Mouse (Mus musculus): Measurements from ENCODE around the gene Trio.

The Trio gene

DNA sequence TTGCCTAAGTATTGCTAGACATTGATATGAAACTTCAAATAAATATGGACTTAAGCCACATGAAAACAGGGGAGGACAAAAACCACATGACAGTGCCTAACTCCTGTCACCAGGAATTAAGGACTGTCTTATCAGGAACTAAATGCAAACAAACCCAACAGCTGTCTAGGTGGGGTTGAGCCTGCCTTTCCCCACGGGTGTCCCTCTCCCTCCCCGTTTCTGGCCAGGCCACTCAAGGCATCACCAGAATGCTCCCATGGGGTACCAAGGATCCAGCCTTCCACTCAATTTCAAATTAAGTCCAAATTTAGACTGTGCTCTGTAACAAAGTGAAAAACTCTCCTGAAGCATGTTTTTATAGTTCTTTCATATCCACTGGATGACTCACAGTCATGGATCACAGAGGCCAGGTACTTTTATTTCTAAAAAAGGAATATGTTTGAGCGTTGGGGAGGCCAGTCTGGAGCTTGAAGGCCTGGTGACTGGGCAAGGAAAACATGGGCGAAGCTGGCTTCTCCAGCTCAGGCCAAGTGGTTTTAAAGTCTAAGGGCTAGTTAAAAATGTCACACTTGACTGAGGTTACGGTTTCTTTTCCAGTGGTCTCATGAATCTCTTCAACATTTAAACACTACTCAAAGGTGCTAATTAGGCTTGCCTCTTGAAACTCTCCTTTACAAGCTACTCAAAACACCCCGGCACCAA is 33.6 kb downstream of the Trio start:
- DNase-seq (ENCODE audit: low read depth, low spot score): no peak

DNA sequence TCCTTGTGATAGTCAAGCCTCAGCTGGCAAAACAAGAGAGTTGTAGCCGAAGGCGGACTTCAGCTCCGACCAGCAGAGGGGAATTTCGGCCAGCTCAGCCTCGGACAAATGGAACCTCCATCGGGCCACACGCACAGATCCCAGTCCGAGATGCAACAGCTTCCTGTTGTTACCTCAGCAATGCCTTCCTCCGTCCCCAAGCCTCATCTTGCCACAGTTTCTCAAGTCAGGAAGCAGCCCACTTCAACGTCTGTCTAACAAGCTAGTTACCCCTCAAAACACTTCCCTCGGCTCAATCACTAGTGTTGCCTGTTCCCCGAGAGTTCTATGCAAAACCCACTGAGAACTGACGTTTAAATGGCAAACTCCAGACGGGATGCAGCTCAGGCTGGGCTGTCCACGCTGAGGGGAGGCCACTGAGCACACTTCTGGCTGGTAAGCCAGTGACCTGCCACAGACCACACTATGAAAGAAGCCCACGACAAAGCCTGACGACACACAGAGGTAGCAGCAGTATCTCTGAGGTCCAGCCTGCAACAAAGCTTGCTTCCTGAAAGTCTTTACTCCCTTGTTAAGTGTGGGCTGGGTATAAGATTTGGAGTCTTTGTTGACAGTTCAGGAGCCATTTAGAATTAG is 34.5 kb downstream of the Trio start:
- DNase-seq (ENCODE audit: low read depth, low spot score): no peak

DNA sequence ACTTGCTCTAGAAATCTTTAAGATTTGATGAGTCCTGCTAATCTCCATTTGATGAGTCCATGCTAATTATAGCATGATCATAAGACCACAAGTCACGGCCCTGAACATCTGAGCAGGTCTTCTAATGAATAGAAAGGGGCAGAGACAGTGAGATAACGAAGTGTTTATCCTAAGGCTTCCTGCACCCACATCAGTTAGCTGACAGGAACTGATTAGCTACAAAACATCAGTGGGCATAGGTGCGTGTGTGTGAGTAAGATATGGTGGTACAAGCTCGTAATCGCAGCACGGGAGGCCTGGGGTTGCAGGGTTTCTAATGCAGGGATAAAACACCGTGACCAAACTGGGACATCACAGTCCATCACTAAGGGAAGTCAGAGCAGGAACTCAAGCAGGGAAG is 37.7 kb downstream of the Trio start:
- DNase-seq (ENCODE audit: low read depth, low spot score): no peak

DNA sequence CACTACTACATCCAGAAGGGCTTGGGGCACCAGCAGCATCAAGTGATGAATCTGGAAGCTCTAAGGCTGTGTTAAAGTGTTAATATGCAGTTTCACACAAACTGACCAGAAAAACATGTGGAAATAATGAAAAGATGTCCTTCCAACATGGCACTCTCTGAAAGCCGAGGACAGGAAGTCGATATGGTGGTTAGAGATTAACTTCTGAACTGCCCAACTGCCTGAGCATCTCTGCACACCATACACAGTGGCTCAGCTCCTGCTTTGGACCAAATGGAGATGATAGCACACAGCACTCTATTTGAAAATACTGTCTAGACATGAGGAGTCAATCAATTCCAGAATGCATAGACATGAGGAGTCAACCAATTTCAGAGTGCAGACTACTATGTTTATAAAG is 40.8 kb downstream of the Trio start:
- no peak for DNase-seq (ENCODE audit: low read depth, low spot score)

DNA sequence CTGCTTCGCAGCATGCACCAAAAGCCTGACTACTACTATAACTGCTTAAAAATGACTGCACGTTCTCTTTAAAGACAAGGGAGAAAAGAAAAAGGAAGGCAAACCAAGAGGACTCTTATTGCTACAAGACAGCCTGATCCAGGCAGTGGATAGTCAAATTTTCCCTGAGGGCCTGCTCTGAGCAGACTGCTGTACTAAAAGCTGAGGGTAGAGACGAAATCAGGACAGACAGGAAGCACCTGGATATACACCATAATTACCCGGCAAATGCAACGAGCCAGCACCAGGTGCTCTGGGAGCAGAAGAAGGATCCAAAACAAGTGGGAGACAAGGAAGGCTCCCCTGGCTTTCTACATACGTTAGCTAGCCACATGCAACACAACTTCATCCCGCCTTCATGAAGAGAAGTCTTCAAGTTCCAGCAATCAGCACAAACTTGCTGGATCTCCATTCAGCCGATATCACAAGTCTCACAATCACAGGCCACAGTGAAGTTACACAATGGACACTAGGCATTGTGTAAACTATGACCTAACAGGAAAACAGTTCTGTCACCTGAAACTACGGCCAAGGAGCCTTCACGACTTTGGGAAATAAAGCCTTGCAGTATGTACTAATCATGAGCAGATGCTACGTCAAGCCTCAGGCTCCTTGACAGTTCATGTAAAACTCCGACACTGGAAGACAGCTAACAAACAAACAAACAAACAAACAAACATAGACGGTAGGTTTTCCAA is 43.7 kb downstream of the Trio start:
- no peak for DNase-seq (ENCODE audit: low read depth, low spot score)

DNA sequence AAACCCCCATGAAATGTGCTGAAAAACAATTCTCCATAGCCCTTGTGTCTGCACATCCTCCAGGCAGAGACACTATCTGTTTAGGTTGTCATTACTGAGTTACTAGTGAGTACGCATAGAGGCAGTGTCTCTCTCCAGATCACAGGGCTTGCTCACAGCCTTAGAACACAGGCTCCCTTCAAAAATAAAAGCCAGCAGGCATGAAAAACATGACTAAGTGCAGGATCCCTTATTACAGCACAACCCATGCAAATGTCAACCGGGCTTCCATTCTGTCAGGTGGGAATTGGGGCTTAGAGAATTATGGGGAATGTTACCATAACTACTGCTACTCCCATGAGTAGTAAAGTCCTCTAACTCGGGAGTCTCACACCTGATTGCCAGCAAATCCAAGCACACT is 44.4 kb downstream of the Trio start:
- DNase-seq (ENCODE audit: low read depth, low spot score): no peak

DNA sequence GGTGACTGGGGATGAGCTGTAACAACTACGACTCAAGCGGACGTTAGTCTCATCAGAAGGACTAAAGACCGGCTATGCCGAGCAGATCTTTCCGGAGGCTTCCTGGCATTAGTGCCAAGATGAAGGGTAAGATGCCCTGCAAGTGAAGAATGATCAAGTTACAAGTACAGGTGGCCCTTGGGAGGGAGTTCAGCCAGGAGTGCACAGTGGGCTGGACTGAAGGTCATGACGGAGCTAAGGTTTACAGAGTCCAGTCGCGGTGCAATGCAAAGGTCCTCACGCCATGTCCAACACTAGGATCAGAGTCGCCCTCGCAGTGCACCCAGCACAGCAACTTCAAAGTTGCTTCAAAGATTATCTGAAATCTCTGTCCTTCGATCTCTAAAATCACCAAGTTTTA is 45.2 kb downstream of the Trio start:
- DNase-seq (ENCODE audit: low read depth, low spot score): no peak

DNA sequence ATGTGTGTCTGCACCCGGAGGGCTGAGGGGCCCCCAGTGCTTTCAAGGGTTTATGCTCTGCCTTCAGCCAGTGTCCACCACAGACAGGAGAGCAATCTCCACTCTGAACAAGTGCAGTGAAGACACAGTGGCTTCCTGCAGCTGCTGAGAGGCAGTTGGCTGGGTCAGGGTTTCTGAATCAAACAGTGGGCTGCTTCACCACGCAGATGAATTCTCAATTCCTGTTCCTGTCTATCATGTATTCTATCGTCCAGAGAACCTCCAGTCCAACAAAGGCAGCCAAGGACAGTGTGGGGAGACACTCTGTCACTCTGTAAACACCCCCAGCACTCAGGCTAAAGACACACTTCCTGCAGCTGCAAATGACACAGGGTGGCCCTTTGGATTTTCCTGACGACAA is 48.7 kb downstream of the Trio start:
- DNase-seq (ENCODE audit: low read depth, low spot score): no peak

DNA sequence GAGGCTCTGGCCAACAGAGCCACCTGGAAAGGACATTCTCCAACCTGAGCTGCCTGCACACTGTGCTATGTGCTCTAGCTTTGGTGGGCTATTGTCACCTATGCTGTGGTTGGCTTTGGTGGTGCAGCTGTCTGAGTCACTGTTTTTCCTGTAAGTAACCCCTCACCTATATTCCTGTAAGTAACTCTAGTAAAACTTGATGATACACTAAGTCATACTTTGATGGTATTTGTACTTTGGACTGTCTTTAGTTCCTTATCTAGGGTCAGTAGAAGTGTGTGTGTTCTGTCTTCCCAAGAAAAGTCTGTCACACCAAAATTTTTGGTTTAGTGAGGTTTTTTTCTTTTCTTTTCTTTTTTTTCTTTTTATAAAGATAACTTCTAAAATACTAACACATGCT is 49.3 kb downstream of the Trio start:
- DNase-seq (ENCODE audit: low read depth, low spot score): no peak

DNA sequence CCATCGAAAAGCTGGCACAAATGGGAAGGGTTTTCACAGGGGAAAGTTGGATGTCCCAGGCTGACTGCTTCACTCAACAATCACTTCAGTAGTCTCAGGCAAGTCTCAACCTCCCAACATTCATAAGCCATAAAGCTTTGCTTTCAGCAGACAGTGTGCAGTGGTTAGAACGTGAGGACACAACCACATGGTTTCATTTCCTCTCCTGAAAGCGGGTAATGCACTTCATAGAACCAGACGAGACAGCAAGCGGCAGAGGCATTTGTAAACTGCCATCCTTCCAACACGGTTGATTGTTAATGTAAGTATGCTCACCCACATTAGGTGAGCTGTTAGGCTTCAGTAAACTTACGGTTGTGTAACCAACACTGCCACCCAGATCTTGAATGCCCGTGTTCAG is 51.0 kb downstream of the Trio start:
- no peak for DNase-seq (ENCODE audit: low read depth, low spot score)

DNA sequence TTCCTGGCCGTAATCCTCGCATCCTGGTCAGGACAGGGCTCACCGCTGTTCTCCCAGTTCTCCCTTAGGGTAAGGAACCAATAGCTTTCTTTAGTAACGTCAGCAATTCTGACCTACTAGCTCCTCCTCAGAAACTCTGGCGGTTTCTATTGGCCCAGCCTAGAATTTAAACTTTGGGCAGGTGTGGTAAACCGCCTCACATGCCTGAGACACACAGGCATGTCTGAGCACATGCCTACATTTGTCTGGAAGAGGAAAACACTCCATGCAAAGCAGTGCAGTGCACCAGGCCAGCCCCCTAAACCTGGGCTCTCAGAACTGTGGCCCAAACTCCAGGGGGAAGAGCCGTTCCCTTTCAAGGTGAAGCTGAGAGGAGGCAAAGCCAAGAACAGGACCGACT is 57.5 kb downstream of the Trio start:
- no peak for DNase-seq (ENCODE audit: low read depth, low spot score)

DNA sequence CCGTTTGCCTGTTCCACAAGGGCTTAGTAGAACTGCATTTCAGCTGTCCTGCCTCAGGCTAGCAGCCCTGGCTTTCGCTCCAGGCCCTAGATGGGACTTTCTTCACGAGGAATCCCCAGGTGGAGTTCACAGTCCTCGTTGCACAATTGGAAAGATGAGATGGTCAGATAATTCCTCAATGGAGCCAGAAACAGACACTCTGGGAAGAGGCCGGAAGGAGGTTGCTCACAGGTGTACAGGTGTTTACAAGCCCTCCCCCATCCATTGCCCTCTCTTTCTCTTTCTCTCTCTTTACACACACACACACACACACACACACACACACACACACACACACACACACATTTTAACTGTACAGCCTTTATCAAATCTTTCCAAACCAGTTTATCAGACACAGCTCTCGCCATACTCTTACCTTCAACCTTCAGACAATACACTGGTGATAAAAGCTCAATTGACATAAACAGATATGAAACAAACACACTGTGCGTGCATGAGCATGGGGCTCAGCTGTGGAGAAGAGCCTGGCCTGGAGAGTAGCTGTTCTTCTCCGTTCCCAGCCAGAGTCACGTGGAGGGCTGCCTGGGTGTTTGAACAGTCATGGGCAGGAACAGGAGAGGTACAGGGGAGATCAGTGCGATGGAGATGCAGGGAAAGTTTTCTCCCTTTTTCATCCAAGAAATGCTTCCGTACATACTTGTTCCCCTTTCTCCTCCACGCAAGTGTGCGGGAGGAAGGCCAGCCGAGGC is 58.3 kb downstream of the Trio start:
- no peak for DNase-seq (ENCODE audit: low read depth, low spot score)

DNA sequence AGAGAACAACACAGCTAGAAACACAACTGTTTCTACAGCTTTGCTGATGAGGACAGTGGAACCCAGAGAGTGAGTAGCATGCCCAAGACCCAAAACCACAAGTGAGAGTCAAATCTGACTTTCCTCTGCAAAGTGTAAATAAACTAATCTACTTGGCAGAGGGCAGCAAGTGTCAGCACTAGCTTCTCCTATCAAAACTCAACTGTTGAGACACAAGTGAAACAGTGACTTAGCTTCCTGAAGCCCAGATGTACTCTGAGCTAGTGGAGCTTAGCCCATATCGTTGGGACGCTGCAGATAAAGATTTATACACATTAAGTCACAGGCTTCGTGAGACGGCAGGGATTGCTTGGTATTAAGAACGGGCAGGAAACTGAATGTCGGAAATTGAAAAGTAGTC is 60.8 kb downstream of the Trio start:
- DNase-seq (ENCODE audit: low read depth, low spot score): no peak

DNA sequence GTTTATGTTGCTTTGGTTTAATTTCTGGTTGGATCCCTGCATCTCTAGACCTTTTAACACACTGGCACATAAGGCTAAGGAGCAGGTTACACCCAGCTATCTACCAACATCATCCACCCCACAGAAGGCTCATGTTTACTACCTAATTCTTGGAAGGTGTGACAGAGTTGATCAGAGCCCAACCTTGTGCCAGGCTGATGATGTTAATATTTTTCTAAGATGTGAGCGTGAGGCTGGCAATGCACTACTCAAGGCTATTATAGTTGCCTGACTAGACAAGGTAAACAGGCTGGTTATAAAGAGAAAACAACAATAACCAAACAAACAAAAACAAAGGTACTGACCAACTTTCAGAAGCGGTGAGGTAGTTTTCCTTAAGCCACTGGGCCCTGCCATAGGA is 62.1 kb downstream of the Trio start:
- no peak for DNase-seq (ENCODE audit: low read depth, low spot score)

DNA sequence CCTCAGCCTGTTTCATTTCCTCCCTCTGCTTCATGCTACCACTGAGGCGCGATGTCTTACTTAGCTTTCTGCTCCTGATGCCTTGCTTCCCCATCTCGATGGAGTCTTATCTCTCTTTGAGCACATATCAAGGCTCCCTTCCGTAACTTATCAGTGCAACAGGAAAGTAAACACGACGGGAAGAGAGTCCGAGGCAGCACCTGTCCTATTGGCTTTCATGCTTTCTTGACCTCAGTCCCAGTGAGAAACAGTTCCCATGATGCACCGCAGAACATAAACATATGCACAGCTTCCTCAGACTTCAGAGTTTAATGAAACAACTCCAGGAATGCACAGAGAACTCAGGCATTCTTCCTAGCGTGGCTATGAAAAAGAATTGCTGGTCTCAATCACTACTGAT is 65.0 kb downstream of the Trio start:
- DNase-seq (ENCODE audit: low read depth, low spot score): no peak

DNA sequence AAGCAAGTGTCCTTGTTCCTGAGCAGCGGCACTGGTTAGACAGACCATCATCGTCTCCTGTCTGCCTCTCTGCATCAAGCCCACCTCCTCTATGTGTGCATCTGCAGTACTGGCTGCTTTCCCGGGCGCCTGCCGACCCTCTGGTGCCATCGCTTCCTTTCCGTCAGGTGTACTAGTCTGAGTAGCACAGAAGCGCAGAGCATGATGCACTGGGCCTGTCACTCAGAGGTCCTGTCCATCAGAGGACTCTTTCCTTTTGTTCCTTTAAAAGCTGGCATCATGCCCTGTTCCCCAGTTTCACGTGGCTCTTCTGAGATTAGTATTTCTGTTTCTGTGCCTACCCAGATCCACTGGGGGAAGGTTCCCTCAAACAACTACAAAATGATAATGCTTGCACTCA is 67.8 kb downstream of the Trio start:
- no peak for DNase-seq (ENCODE audit: low read depth, low spot score)

DNA sequence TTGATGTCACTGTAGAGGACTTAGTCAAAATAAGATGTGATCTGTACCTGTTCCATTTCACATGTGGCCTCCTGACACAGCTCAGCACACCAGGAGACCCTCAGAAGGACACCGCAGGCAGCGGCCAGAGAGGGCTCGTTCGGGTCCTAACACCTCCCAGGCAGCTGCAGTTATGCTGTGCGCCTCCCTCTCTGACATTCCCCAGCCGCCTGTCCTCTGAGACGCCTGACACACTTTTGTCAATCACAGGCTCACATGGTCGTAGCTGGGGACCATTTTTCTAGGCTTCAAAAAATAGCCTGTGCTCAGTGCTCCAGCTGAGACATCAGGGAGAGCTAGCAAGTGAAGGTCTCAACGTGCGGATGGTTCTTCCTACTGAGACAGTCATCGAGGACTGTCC is 70.0 kb downstream of the Trio start:
- DNase-seq (ENCODE audit: low read depth, low spot score): no peak

DNA sequence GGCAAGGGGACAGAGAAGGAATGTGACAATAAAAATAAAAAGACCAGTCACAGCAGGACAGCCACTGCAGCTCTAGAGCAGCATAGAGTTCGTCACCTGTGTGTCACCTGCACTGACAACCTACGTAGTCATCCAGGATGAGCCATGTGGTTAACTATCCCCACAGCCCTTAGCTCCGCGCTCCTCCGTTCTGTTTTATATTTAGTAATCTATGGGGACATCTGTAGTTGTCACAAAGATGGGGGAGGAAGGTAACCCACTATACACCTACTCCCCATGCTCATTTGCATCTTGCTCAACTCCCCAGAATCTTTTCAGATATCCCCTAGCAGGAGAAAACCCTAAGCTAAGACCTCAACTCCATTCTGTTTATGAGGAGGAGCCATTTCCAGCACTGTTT is 71.3 kb downstream of the Trio start:
- no peak for DNase-seq (ENCODE audit: low read depth, low spot score)

DNA sequence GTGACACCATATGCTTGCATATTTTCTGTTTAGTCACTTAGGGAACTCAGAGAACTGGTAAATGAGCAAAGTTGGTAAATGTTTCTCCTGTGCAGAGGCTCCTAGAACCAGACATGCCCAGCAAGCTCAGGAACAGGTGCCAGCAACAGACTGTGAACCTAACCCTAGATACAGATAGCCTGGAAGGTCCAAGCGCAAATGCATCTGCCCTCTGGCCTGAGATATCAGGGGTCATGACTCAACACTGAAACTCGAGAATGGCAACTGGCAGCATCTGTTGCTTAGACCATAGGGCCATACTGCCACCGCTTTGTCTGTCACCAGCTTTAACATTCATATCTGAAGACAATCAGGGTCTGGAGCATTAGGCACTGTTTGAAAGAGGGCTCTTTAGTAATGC is 72.1 kb downstream of the Trio start:
- no peak for DNase-seq (ENCODE audit: low read depth, low spot score)

DNA sequence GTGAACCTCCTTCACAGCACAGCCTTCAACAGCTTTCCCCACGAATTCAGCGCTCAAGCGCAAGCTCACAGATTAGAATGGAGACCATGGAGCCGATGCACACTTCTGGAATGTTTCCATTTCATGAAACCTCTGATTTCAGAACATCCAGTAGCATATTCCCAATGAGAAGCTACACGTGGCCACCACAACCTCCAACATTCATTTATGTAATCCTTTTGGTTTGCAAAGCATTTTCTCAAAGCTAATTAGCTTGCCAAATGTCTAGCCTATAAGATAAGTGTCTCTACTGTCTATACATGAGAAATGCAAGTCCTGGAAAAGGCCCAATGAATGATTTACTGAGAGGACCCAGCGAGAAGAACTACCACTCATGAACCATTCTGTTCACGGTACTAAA is 74.5 kb downstream of the Trio start:
- DNase-seq (ENCODE audit: low read depth, low spot score): no peak

DNA sequence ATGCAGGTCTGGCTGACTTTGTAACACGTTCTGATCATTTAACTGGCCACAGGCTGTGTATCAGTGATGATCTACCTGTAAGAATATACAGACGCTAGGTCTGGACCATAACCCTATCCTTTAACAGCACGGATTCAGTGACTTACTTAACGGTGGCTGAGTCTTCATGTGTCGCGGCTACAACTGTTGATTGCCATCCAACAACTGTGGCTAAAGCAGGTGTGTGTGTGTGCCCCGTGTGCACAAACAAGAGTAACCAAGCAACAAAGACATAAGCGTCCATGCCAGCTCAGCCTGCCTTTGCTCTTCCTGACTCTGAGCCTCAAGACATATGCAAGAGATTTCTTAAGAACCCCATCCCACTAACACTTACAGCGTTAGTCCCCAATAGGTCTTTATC is 76.5 kb downstream of the Trio start:
- DNase-seq (ENCODE audit: low read depth, low spot score): no peak

DNA sequence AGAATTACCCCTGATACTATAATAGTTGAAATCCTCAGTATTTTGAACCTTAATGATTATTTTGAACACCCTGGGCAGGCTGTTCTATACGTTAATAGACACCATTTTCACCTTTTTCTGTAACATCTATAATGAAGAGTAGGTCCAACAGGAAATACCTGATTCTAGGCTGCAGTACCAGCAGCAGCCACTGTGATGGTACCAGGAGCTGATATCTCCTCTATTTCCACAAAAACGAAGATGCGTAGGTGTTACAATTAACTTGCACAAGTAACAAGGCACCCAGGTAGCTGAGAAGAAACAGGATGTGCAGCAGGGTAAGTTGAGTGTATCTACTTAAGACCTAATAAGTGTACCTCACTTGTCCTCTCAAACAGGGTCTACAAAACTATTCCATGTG is 77.8 kb downstream of the Trio start:
- no peak for DNase-seq (ENCODE audit: low read depth, low spot score)

DNA sequence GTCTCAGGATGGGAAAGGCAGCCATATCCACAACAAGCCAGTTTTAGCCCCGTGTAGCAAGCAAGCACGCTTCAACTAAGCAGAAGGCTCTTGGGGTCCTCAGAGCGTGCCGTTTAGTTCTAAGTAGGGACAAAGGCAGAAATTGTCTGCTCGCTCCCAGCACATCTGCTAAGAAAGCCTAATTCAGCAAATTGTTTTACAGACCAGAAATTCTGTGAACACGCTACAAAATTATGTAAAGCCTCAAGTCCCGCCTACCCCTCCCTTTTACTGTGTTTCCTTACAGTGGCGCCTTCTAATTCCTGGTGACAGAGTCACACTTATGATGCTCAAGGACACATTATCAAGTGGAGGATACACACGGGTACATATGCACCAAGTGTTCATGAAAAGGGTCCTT is 80.1 kb downstream of the Trio start:
- no peak for DNase-seq (ENCODE audit: low read depth, low spot score)
